Mouse (Mus musculus): ENCODE measurements around the gene Rxra. TPM values are rescaled to one million over a fixed set of nuclear protein-coding genes. Genes with fewer than 3 reads are reported as not detected.

Gene Rxra
- polyA plus RNA-seq, 1 experiment from 2014 or later, result 4.2 TPM

GRCm38 (mm10) chr2:27764256-27764936, 88.2 kb downstream of the Rxra start:
- peaks cover 22% of the 10 kb centered on the region for H3K27me3 ChIP-seq (ENCODE audit: control insufficient read depth, insufficient read depth, low read length)
- H3K4me3 ChIP-seq (ENCODE audit: low read depth, low read length), result no peak overlapping the region
- no peaks in the 10 kb centered on the region for H3K9me3 ChIP-seq (replicated peaks; ENCODE audit: control insufficient read depth, low read length)
- H3K4me1 ChIP-seq (ENCODE audit: control insufficient read depth, insufficient read depth, low read length), result peaks cover 9% of the 10 kb centered on the region
- ATAC-seq (replicated peaks; ENCODE audit: insufficient number of reproducible peaks, low FRiP score, low TSS enrichment), result peak; percentile 17; the same call in 1 of the 2 replicates
- 28% methylated on average over 6 of the region's 6 CpGs for WGBS (ENCODE audit: insufficient replicate concordance)
- H3K27ac ChIP-seq (ENCODE audit: low read depth, low read length), result no peak overlapping the region
- H3K36me3 ChIP-seq (ENCODE audit: control insufficient read depth, insufficient read depth, low read length), result peaks cover 12% of the 10 kb centered on the region
- H3K9ac ChIP-seq (ENCODE audit: low read depth, low read length), result no peak overlapping the region
- H3K4me2 ChIP-seq, result no peak overlapping the region

GRCm38 (mm10) chr2:27764937-27765319, 88.7 kb downstream of the Rxra start:
- Histone ChIP-seq H3K36me3 (ENCODE audit: control insufficient read depth, insufficient read depth, low read length) (peaks cover 8% of the 10 kb centered on the region), H3K4me2 (no peak overlapping the region), H3K4me1 (ENCODE audit: control insufficient read depth, insufficient read depth, low read length) (peaks cover 11% of the 10 kb centered on the region), H3K9ac (ENCODE audit: low read depth, low read length) (no peak overlapping the region), H3K9me3 (replicated peaks; ENCODE audit: control insufficient read depth, low read length) (no peaks in the 10 kb centered on the region), H3K27me3 (ENCODE audit: control insufficient read depth, insufficient read depth, low read length) (peaks cover 17% of the 10 kb centered on the region), H3K4me3 (ENCODE audit: low read depth, low read length) (no peak overlapping the region), H3K27ac (ENCODE audit: low read depth, low read length) (no peak overlapping the region)
- ATAC-seq (replicated peaks; ENCODE audit: insufficient number of reproducible peaks, low FRiP score, low TSS enrichment), result peak; percentile 55
- 27% methylated on average over 3 of the region's 3 CpGs for WGBS (ENCODE audit: insufficient replicate concordance)

- Histone ChIP-seq H3K36me3 (ENCODE audit: control insufficient read depth, insufficient read depth, low read length) (no peaks in the 10 kb centered on the region), H3K27ac (ENCODE audit: low read depth, low read length) (no peak overlapping the region), H3K4me2 (no peak overlapping the region), H3K27me3 (ENCODE audit: control insufficient read depth, insufficient read depth, low read length) (peaks cover 3% of the 10 kb centered on the region), H3K9me3 (replicated peaks; ENCODE audit: control insufficient read depth, low read length) (no peaks in the 10 kb centered on the region), H3K4me3 (ENCODE audit: low read depth, low read length) (no peak overlapping the region), H3K4me1 (ENCODE audit: control insufficient read depth, insufficient read depth, low read length) (peaks cover 17% of the 10 kb centered on the region), H3K9ac (ENCODE audit: low read depth, low read length) (no peak overlapping the region)
- 38% methylated on average over 7 of the region's 7 CpGs for WGBS (ENCODE audit: insufficient replicate concordance)
- no peak for ATAC-seq (replicated peaks; ENCODE audit: insufficient number of reproducible peaks, low FRiP score, low TSS enrichment)
Observed at GRCm38 (mm10) chr2:27767773-27768172, 91.5 kb downstream of the Rxra start.

GRCm38 (mm10) chr2:27769701-27770100, 93.5 kb downstream of the Rxra start:
- no peak overlapping the region for H3K4me2 ChIP-seq
- no peaks in the 10 kb centered on the region for H3K9me3 ChIP-seq (replicated peaks; ENCODE audit: control insufficient read depth, low read length)
- no peak overlapping the region for H3K4me3 ChIP-seq (ENCODE audit: low read depth, low read length)
- H3K36me3 ChIP-seq (ENCODE audit: control insufficient read depth, insufficient read depth, low read length), result no peaks in the 10 kb centered on the region
- no peak overlapping the region for H3K9ac ChIP-seq (ENCODE audit: low read depth, low read length)
- no peaks in the 10 kb centered on the region; the same call in 1 of the 2 replicates for H3K27me3 ChIP-seq (ENCODE audit: control insufficient read depth, insufficient read depth, low read length)
- H3K27ac ChIP-seq (ENCODE audit: low read depth, low read length), result no peak overlapping the region
- ATAC-seq (replicated peaks; ENCODE audit: insufficient number of reproducible peaks, low FRiP score, low TSS enrichment), result no peak
- 21% methylated on average over 5 of the region's 5 CpGs for WGBS (ENCODE audit: insufficient replicate concordance)
- peaks cover 21% of the 10 kb centered on the region for H3K4me1 ChIP-seq (ENCODE audit: control insufficient read depth, insufficient read depth, low read length)

- ATAC-seq (replicated peaks; ENCODE audit: insufficient number of reproducible peaks, low FRiP score, low TSS enrichment), result no peak
- Histone ChIP-seq H3K9ac (ENCODE audit: low read depth, low read length) (no peak overlapping the region), H3K4me3 (ENCODE audit: low read depth, low read length) (no peak overlapping the region), H3K36me3 (ENCODE audit: control insufficient read depth, insufficient read depth, low read length) (no peaks in the 10 kb centered on the region), H3K4me1 (ENCODE audit: control insufficient read depth, insufficient read depth, low read length) (peaks cover 21% of the 10 kb centered on the region), H3K27me3 (ENCODE audit: control insufficient read depth, insufficient read depth, low read length) (no peaks in the 10 kb centered on the region; the same call in 1 of the 2 replicates), H3K4me2 (no peak overlapping the region), H3K9me3 (replicated peaks; ENCODE audit: control insufficient read depth, low read length) (no peaks in the 10 kb centered on the region), H3K27ac (ENCODE audit: low read depth, low read length) (no peak overlapping the region)
- 5% methylated on average over 4 of the region's 4 CpGs for WGBS (ENCODE audit: insufficient replicate concordance)
Observed at GRCm38 (mm10) chr2:27770205-27770604, 94.0 kb downstream of the Rxra start.

GRCm38 (mm10) chr2:27771936-27772335, 95.7 kb downstream of the Rxra start:
- no peaks in the 10 kb centered on the region for H3K36me3 ChIP-seq (ENCODE audit: control insufficient read depth, insufficient read depth, low read length)
- H3K4me1 ChIP-seq (ENCODE audit: control insufficient read depth, insufficient read depth, low read length), result peaks cover 21% of the 10 kb centered on the region
- ATAC-seq (replicated peaks; ENCODE audit: insufficient number of reproducible peaks, low FRiP score, low TSS enrichment), result peak; percentile 27; the same call in 1 of the 2 replicates
- H3K27ac ChIP-seq (ENCODE audit: low read depth, low read length), result no peak overlapping the region
- H3K9ac ChIP-seq (ENCODE audit: low read depth, low read length), result no peak overlapping the region
- 19% methylated on average over 7 of the region's 7 CpGs for WGBS (ENCODE audit: insufficient replicate concordance)
- H3K9me3 ChIP-seq (replicated peaks; ENCODE audit: control insufficient read depth, low read length), result no peaks in the 10 kb centered on the region
- H3K27me3 ChIP-seq (ENCODE audit: control insufficient read depth, insufficient read depth, low read length), result no peaks in the 10 kb centered on the region
- no peak overlapping the region for H3K4me2 ChIP-seq
- no peak overlapping the region for H3K4me3 ChIP-seq (ENCODE audit: low read depth, low read length)

- Histone ChIP-seq H3K27ac (ENCODE audit: low read depth, low read length) (no peak overlapping the region), H3K4me3 (ENCODE audit: low read depth, low read length) (no peak overlapping the region), H3K4me1 (ENCODE audit: control insufficient read depth, insufficient read depth, low read length) (peaks cover 18% of the 10 kb centered on the region), H3K36me3 (ENCODE audit: control insufficient read depth, insufficient read depth, low read length) (no peaks in the 10 kb centered on the region), H3K4me2 (no peak overlapping the region), H3K9ac (ENCODE audit: low read depth, low read length) (no peak overlapping the region), H3K27me3 (ENCODE audit: control insufficient read depth, insufficient read depth, low read length) (no peaks in the 10 kb centered on the region), H3K9me3 (replicated peaks; ENCODE audit: control insufficient read depth, low read length) (no peaks in the 10 kb centered on the region)
- 59% methylated on average over 7 of the region's 7 CpGs for WGBS (ENCODE audit: insufficient replicate concordance)
- no peak for ATAC-seq (replicated peaks; ENCODE audit: insufficient number of reproducible peaks, low FRiP score, low TSS enrichment)
Observed at GRCm38 (mm10) chr2:27772841-27773388, 96.7 kb downstream of the Rxra start.

GRCm38 (mm10) chr2:27773980-27774730, 97.9 kb downstream of the Rxra start:
- peak overlapping the region; percentile 30 for H3K9ac ChIP-seq (ENCODE audit: low read depth, low read length)
- 0 out of 2 replicates have a peak, but pooled peaks have one; percentile 12 for ATAC-seq (replicated peaks; ENCODE audit: insufficient number of reproducible peaks, low FRiP score, low TSS enrichment)

More at GRCm38 (mm10) chr2:27773980-27774730, 97.9 kb downstream of the Rxra start:
- H3K27me3 ChIP-seq (ENCODE audit: control insufficient read depth, insufficient read depth, low read length), result no peaks in the 10 kb centered on the region
- no peak overlapping the region for H3K4me3 ChIP-seq (ENCODE audit: low read depth, low read length)
- H3K36me3 ChIP-seq (ENCODE audit: control insufficient read depth, insufficient read depth, low read length), result no peaks in the 10 kb centered on the region
- peaks cover 18% of the 10 kb centered on the region for H3K4me1 ChIP-seq (ENCODE audit: control insufficient read depth, insufficient read depth, low read length)
- H3K27ac ChIP-seq (ENCODE audit: low read depth, low read length), result peak overlapping the region; percentile 68
- WGBS (ENCODE audit: insufficient replicate concordance), result 68% methylated on average over 24 of the region's 24 CpGs
- no peaks in the 10 kb centered on the region for H3K9me3 ChIP-seq (replicated peaks; ENCODE audit: control insufficient read depth, low read length)
- H3K4me2 ChIP-seq, result no peak overlapping the region
